Mouse (Mus musculus): Measurements from ENCODE around the gene Zfp978. TPM values are rescaled to one million over a fixed set of nuclear protein-coding genes. Genes with fewer than 3 reads are reported as not detected.
"Not testable (repeated sequence)": the region's sequence is repeated elsewhere in the genome, so short reads cannot be mapped to it uniquely, and the experiment has no call there.

The Zfp978 gene
- total RNA-seq, 2 experiments from 2014 or later = 1.1 TPM; not detected in 1

DNA sequence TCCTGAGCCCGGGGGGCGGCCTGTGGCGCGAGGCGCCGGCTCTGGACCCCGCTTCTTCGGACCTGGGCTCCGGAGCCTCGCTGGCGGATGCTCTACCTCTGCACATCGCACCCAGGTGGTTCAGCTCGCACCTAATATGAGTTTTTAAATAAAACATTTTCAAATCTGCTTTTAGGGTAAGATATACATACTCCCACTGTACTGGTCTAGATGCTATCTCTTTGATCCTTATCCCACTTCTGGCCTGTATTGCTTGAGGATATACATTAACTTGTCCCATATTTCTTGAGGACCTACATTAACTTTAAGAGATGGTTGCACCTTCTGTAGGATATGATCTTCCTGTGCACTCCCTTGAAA lies 46.3 kb downstream of the Zfp978 start:
- no peak for DNase-seq

DNA sequence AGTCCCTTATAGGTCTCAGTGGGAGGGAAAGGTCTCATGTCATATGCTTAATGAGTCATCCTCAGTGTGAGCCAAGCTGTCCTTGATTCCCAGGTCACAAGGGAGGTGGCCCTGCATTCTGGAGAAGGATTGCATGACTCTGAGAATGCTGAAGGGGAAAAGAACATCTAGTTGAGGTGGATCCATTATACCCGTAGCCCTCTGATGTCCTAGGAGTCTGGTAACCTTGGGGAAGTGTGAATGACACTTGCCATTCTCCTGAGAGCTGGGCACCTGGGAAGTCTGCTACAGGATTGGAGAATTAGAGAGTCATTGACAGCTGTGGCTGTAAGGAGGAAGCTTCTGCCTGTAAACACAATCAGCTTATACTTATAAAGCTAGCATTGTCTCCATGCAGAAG lies 55.3 kb downstream of the Zfp978 start:
- not testable (repeated sequence) for DNase-seq

DNA sequence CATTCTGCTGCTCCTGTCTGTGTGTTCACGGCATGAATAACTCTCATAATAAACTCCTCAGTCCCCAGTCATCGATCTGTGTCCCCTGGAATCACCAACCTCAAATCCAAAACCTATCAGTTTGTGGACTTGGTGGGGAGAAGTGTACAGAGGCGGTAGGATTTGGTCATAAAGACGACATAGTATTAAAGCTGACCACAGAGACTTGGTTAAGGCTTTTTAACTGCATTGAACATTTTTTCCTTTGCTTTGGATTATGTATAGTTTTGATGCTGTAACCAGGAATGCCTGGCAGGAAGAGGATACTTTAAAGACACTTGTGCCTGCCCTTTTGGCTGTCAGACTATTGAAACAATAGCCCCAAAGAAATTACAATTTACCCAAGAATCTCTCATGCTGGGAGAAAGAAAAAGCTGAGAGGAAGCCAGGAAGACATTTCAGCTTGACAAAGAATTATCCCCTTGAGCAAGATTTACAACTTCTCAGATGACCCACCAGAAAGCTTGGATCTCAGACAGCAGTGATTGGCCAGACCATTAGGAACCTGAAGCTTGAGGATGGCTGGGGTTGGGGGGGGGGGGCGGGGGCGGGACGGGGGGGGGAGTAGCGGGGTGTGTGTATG lies 56.2 kb downstream of the Zfp978 start:
- no peak for DNase-seq

DNA sequence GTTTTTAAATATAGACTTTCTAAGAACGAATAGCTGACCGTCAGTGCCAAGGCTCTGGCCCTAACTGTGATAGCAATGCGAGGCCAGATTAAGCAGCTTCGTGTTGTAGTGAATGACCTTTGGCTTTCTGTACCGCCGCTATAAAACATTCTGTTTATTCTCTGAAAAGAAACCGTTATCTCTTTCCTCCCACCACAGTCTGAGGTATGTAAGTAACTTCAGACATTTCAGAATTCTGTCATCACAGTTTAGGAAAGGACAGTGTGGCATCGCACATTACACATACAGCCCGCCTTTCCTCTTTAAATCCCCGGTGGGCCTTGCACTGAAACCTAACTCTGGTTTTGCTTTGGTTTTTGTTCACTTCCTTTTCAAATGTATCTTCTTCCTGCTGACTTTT lies 56.8 kb downstream of the Zfp978 start:
- DNase-seq = no peak

DNA sequence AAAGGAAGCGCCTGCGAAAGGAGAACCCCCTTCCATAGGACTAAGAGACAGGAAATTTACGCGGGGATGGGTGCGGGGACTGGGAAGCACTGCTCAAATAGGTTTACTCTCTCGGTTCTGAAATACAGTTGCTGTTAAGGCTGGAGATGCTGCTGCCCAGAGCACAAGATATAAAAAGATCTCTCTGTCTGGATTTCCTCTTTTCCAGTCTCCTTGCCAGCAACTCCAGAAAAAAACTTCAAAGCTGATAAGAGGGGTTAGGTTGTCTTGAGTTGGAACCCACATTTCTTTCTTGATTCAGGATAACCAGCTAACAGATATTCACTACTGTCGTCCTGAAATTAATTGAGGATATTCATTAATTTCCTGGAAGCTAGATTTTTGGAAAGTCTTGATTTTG lies 57.2 kb downstream of the Zfp978 start:
- DNase-seq = not testable (repeated sequence)

DNA sequence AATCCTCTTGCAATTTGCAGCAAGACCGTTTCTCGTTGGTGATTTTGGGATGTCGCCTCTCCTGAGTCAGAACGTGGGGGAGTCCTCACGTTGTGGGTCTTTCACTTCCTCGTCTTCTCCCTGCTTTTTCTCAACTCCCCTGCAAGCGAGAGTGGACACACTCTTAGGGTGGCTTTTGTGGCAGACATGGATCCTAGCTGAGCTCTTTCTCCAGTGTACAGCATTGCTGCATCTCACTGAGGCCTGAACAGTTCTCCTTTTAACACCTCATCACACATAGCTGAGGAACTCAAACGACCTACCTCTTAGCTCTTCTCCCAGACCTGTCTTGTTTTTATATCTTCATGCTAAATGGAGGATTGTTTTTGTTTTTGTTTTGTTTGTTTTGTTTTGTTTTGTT lies 58.1 kb downstream of the Zfp978 start:
- not testable (repeated sequence) for DNase-seq

DNA sequence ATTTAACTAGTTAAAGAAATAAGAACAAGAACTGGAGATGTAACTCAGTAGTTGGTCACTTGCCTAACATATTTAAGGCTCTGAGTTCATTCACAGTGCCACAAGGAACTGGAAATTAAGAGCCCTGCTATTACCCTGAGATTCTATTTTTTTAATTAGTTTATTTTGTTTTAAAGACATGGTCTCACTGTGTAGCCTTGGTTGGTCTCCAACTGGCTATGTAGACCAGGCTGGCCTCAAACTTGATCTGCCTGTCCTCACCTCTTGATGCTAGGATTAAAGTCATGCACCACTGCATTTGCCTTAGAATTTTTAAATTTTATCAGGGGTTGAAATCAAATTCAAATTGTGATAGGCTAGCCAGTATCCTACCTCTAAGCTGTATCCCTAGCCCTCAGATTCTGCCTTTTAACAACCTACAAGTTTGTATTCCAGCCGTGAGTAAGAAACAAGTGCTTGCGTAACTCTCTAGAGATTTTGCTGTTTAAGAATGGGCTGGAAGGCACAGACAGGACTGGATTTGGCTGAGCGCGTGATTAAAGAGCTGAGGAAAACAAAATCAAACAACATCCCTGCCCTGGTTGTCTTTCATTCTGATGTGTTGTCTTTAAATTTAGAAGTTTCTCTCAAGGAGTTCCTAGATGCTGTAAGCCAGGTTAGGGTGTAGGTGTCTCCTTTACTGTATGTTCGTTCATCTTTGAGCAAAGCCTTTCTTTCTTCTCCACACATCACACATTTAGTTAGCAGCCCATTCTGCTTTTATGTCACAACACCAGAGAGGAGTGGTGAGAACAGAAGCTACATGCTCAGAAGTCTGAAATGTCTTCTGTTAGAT lies 58.9 kb downstream of the Zfp978 start:
- DNase-seq = not testable (repeated sequence)

DNA sequence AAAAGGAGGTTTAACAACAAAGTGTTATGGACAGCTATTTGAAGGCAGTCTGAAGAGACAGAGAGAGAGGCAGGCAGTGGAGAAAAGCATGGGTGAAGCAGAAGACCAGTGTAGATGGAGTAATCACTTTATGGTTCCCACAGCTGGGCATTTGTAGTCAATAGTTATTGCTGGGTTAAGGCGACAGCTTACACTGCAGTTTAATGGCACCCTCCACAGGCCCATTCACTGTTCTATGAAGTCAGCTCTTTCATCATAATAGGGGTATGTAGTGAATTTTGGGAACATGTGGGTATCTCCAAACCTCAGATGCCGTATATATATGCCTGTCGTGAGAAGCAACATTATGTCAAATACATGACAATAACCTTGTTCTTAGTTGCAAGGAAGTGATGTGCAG lies 59.7 kb downstream of the Zfp978 start:
- DNase-seq = no peak

DNA sequence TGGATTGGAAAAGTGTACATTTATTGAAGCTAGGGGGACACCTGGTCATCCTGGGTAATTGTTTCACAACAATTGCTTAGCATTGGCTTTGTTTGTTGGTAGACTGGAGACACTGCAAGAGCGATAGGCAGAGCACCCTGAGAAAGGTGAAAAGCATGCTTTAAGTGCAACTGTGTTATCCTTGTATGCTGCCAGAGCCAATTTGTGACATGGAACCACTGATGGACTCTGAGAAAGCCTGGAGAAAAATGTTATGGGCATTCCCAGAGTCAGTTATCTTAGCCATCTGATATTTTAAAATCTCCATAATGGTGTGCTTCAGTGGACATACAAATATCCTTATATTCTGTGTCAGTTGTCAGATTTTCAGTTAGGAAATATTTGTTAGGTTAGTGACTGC lies 60.2 kb downstream of the Zfp978 start:
- not testable (repeated sequence) for DNase-seq

DNA sequence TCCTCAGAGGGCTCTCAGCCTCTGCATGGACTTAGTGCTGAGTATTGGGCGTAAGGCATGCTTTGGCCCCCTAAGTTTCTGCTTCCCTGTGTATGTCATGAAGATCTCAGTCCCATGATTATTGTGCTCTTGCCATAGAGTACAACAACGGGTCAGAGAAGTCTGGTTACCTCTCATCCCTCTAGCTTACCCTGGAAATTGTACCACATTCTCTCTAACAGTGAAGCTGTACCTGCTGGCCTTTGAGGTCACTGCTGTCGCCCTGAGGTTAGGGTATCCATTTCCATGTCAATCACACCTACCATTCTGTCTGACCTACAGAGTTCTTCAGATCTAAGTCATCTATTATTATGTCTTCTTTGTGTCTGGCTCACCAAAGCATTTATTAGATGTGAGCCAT lies 62.0 kb downstream of the Zfp978 start:
- no peak for DNase-seq

DNA sequence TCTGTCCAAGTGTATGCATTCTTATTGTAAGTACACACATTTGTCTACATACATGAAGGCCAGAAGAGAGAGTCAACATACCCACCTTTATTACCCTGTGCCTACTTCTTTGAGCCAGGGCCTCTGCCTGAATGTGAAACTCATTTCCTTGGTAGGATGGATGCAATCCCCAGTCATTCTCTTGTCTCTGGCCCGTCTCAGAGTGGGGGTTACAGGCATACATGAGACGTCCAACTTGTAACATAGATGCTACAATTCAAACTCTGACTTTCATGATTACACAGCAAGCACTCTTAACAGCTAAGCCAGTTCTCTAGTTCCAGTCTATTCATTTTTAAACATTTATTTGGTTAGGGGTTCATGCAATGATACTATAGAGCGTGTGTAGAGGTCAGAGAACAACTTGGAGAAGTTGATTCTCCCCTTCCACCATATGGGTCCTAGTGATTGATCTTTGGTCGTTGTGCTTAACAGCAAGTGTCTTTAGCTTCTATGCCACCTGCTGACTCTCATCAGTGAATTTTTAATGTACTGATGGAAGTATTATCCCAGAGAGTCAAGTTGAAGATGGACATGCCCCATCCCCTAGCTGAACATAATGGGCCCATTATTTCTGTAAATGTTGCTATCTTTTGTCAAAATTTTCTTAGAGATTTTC lies 62.7 kb downstream of the Zfp978 start:
- DNase-seq = no peak

DNA sequence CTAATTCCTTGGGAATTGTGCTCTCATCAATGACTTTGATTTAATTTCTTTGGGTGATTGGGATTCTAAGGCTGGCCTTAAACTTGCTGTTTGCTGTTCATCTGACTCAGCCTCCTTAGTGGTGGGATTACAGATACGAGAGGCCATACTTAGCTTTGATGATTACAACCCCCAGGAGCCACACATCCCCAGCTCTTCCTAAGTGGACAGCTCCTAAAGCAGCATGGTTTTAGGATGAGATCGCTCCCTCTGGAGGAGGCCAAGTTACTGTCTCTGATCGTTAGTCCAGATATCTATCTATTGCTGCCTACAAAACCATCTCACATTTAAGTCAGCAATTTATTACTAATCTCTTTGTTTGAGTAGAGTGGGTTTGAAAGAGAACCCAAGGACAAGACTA lies 63.3 kb downstream of the Zfp978 start:
- not testable (repeated sequence) for DNase-seq

DNA sequence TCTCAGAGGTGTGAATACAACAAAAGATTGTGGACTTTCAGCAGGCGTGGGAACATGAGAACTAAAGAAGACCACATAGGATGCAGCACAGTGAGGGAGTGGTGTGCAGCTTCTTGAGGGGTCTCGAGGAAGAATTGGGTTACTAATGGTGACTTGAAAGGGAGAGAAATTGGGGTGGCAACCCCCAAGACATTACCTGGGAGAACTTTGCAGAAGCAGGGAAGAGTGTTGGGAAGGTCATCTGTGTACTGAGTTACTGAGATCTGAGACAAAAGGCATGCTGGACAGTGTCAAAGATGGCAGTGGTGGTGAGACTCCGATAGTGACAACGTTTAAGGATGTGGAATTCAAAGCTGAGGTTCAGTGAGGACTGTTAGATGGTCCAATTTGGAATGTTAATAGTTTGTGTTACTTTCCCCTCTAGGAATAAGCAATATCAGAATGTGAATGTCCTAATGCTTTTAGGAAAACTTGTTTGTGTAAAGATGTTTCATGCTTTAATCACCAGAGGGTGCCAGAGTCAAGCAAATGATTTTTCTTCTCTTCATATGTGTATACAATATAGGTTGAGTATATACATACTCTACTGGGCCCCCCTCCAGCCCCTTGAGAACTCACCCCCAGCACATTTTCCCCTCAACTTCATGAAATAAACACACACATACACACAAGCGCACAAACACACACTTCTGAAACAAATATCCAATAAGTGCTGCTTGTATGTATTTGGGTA lies 64.7 kb downstream of the Zfp978 start:
- peak; percentile 51 for DNase-seq

DNA sequence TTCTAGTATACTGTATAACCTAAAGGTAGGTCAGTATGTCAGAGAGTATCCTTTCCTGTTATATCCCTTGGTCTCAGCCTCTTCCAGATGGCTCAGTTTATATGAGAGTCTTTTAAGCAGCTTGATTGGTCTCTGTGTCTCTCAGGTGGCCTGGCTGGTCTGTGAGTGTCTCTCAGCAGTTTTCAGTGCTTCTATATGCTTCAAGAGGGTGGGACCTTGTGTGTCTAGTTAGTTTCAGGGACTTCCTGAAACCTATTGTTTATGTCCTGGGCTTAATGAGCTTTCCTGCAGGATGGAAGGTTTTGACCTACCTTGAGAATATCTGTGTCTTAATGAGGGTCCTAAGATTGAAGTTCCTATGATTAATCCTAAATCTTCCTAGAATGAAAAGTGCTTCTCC lies 69.5 kb downstream of the Zfp978 start:
- DNase-seq = no peak

DNA sequence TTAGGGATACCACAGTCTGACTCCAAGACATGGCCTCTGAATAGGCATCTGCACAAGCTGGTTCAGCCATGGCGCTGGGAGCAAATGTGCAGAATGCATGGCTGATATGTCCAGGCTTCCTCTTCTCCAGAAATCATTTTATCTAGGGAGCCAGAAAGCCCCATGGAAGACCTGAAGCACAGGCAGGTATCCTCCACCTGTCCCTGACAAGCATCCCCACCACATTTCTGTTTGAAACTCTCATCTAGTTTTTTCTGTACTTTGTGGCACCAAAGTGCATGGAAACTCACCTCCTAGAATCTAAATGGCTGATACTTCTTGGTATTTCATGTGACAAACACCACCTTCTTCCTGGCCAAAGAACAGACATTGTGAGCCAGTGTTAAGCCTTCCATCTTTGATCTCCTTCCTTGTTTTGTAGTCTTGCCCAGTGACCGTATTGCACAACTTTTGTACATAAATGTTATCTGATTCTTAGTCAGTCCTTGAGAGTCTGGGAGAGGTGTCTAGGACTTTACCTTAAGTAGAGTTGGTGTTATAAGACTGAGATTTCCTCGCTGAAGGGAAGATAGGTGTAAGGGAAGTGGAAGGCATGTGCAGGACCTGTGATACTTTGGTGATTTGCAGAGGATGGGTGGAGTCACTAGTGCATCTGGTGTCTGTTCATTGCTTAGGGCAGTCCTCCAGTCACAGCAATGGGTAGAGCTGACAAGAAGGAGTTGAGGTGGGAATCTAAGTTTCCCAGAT lies 70.8 kb downstream of the Zfp978 start:
- DNase-seq = not testable (repeated sequence)

DNA sequence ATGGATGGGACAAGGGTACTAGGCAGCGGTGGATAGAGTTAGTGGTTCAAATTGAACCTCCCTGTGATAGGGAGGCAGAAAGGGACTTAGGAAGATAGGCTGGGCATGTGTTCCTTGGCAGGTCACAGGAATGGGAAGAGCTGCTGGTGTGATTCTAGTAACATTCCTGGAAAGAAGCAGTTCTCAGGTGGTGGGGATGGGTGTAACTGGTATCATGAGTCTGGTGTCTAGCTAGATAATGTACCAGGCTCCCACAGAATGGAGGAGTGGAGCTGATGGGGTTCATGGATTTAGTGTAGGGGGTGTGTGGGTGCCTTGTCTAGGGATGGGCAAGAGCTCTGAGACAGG lies 71.3 kb downstream of the Zfp978 start:
- no peak for DNase-seq

DNA sequence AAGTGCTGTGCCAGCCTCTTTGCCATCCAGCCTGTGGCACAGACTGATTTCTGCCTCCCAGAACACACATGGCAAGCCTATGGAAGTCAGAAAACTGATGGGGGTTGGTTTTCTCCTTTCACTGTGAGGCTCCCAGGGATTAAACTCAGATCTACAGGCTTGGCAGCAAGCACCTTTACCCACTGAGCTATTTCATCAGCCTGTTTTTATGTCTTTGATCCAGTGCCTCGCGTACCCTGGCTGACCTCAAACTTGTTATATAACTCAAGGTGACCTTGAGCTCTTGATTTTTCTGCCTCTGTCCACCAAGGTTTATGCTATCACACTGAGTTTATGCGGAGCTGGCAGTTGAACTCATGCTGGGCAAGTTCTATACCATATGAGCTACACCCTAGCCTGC lies 71.9 kb downstream of the Zfp978 start:
- DNase-seq = no peak

DNA sequence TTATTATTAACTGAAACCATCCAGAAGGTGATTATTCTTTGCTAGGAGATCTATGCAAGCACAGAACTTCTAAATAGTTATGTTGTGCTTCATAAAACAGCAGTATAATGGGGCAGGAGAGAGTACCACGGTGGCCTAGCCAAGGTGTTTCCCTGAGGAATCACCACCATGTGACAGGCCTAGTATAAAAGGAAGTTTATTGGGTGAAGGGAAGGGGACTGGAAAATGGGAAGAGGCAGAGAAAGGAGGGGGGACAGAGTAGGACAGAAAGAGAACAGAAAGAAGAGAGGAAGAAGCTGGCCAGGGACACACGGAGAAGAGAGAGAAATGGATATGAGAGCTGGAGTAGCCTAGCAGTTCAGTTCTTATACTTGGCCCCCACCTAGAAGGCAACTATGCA lies 72.8 kb downstream of the Zfp978 start:
- DNase-seq = no peak

Measured in adrenal gland, postnatal 10 days (tissue).